Mouse (Mus musculus) lung, embryonic 16.5 days (tissue): ENCODE data around the gene Nin. TPM values are rescaled to one million over a fixed set of nuclear protein-coding genes. Genes with fewer than 3 reads are reported as not detected.

Source experiments
- ATAC-seq: fragments of 200-750 bp; cut with Nextera tagmentation; 2 replicates; pipeline ENCODE4 v1.8.0; 2017; ENCODE audit warnings: low read depth, mild to moderate bottlenecking, moderate library complexity
- H3K27ac ChIP-seq: fragments of 300-500 bp; sonication (generic); 2 replicates; pipeline ENCODE4 v1.5.1; 2014; ENCODE audit warnings: mild to moderate bottlenecking, control low read depth, low read length
- H3K27me3 ChIP-seq: fragments of 300-500 bp; sonication (generic); 2 replicates; pipeline ENCODE4 v1.6.1; 2014; ENCODE audit warnings: low read depth, low read length, mixed read lengths; ENCODE audit not compliant: control insufficient read depth, insufficient read depth
- H3K36me3 ChIP-seq: fragments of 300-500 bp; sonication (generic); 2 replicates; pipeline ENCODE4 v1.6.1; 2014; ENCODE audit warnings: low read length; ENCODE audit not compliant: control insufficient read depth, insufficient read depth
- H3K4me1 ChIP-seq: fragments of 300-500 bp; sonication (generic); replicated peaks from 2 replicates; pipeline ENCODE4 v1.6.1; 2014; ENCODE audit warnings: low read length, mixed read lengths; ENCODE audit not compliant: control insufficient read depth, insufficient read depth
- H3K4me2 ChIP-seq: fragments of 300-500 bp; sonication (generic); 2 replicates; pipeline ENCODE4 v1.6.1; 2014; ENCODE audit warnings: low read depth, low read length, control low read depth
- H3K4me3 ChIP-seq: fragments of 300-500 bp; sonication (generic); 2 replicates; pipeline ENCODE4 v1.5.1; 2014; ENCODE audit warnings: mild to moderate bottlenecking, low read length, control low read depth
- H3K9ac ChIP-seq: fragments of 300-500 bp; sonication (generic); 2 replicates; pipeline ENCODE4 v1.6.1; 2014; ENCODE audit warnings: low read length, control low read depth
- H3K9me3 ChIP-seq: fragments of 300-500 bp; sonication (generic); 2 replicates; pipeline ENCODE4 v1.6.1; 2016; ENCODE audit warnings: low read length; ENCODE audit not compliant: control insufficient read depth
- WGBS: fragments of 180-500 bp; shearing (Covaris S2); extraction: QIAGEN DNeasy Blood & Tissue Kit; methylation state at CpG from one replicate; pipeline ENCODE4 v1.1.7; 2014; 5-methylcytosine and 5-hydroxymethylcytosine counted together
- polyA plus RNA-seq: library from polyadenylated mRNA; unstranded; fragments of >200 nt; fragmentation: Nextera tagmentation; extraction: Ambion mirVana; gene quantifications from 2 replicates; pipeline ENCODE4 v1.2.1, GENCODE M21; 2015

Nin gene
- polyA plus RNA-seq, 1 experiment from 2014 or later, result 11.8 TPM

DNA sequence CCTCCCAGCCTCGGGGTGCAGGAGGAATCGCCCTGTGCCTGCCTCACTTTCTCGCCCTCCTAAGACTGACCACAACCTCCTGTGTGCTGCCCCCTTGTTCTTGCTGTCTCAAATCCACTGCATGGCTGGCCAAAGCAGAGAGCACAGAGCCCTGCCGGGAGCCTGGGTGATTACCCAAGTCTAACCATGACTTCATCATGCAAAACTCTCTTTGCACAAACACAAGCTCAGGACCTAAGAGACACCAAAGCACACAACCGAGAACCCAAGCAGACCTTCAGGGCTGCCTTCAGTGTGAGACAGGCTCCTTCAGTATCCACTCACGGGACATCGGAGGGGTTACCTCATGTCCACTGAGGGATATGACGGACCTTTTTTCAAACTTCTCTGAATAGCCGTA lies 31.0 kb downstream of the Nin start:
- no peaks in the 10 kb centered on the region for H3K27me3 ChIP-seq
- H3K4me1 ChIP-seq, result peaks cover 3% of the 10 kb centered on the region; the same call in 1 of the 2 replicates
- WGBS, result 71% methylated on average over 9 of the region's 9 CpGs
- H3K27ac ChIP-seq, result no peak overlapping the region
- H3K36me3 ChIP-seq, result no peaks in the 10 kb centered on the region
- ATAC-seq, result no peak
- no peak overlapping the region for H3K4me2 ChIP-seq
- no peak overlapping the region for H3K4me3 ChIP-seq
- H3K9me3 ChIP-seq, result no peaks in the 10 kb centered on the region
- H3K9ac ChIP-seq, result no peak overlapping the region

DNA sequence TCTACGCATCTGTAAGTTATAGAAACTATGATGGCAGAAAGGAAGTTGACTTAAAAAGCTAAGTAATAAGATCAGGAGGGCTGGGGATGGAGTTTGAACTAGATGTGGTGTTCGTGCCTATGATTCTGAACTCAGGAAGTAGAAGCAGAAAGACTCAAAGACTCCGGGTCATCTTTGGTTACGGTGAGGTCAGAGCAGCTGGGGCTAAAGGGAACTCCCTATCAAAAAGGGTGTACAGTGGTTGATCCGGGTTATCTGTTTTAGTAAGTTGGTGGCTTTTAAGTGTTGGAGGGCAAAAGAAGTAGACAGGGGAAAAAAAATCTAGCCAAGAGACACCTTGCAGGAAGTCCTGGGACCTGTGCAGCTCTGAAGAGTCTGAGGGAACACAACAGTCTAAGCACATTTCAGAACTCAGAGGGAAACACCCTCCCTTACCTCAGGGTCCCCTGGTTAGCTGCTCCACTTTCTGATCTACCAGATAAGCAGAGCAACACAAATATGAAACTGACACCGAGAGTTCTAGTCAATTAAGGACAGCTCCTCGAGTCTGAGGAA lies 35.0 kb downstream of the Nin start:
- no peak for ATAC-seq

DNA sequence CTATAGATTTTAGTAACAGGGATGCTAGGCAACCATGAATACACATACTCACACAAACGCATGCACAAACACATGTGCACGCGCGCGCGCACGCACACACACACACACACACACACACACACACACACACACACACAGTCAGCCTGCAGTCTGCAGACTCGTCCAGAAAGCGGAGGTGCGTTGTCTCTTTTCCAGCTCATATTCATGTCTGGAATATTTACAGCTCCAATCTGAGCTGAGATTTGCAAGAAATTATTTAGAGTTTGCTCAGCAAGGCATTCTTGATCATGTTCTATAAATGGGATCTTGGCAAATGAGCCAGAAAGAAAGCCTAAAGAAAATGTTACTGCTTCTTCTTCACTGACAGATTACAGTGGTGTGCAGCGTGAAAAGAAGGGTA lies 37.0 kb downstream of the Nin start:
- Histone ChIP-seq H3K36me3 (0 out of 2 replicates have a peak, but pooled peaks cover 2% of the 10 kb centered on the region), H3K9ac (no peak overlapping the region), H3K4me3 (no peak overlapping the region), H3K27me3 (no peaks in the 10 kb centered on the region), H3K9me3 (no peaks in the 10 kb centered on the region), H3K4me2 (no peak overlapping the region), H3K27ac (no peak overlapping the region), H3K4me1 (no peaks in the 10 kb centered on the region)
- ATAC-seq, result no peak
- 92% methylated on average over 11 of the region's 11 CpGs for WGBS

More for the DNA sequence above, 35.0 kb downstream of the Nin start:
- WGBS, result 79% methylated on average over 7 of the region's 7 CpGs
- no peaks in the 10 kb centered on the region for H3K27me3 ChIP-seq
- no peak overlapping the region for H3K4me3 ChIP-seq
- peaks cover 3% of the 10 kb centered on the region; the same call in 1 of the 2 replicates for H3K4me1 ChIP-seq
- no peak overlapping the region for H3K4me2 ChIP-seq
- H3K9ac ChIP-seq, result no peak overlapping the region
- 0 out of 2 replicates have a peak, but pooled peaks cover 2% of the 10 kb centered on the region for H3K36me3 ChIP-seq
- H3K27ac ChIP-seq, result no peak overlapping the region
- no peaks in the 10 kb centered on the region for H3K9me3 ChIP-seq

DNA sequence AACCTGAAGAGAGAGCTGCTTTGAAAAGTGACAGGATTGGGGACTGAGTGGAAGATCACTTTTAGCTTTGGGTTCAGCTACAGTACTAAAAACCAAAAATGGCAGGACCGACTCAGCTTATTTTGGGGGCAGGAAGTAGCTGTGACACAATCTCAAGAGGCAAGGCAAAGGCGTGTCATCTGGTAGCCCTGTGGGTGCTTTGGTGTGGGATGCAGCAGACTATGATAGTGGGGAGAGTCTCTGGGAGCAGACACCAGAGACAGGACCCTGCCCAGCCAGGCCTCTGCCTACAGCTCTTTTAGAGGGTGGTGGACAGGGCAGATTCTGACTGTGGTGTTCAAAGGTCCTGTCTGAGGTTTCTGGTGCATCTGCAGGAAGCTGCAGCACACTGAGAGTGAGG lies 38.5 kb downstream of the Nin start:
- Histone ChIP-seq H3K4me3 (no peak overlapping the region), H3K9me3 (no peaks in the 10 kb centered on the region), H3K27me3 (no peaks in the 10 kb centered on the region), H3K36me3 (0 out of 2 replicates have a peak, but pooled peaks cover 2% of the 10 kb centered on the region), H3K4me2 (no peak overlapping the region), H3K9ac (no peak overlapping the region), H3K4me1 (0 out of 2 replicates have a peak, but pooled peaks cover 2% of the 10 kb centered on the region), H3K27ac (no peak overlapping the region)
- ATAC-seq, result no peak
- 69% methylated on average over 2 of the region's 2 CpGs for WGBS

DNA sequence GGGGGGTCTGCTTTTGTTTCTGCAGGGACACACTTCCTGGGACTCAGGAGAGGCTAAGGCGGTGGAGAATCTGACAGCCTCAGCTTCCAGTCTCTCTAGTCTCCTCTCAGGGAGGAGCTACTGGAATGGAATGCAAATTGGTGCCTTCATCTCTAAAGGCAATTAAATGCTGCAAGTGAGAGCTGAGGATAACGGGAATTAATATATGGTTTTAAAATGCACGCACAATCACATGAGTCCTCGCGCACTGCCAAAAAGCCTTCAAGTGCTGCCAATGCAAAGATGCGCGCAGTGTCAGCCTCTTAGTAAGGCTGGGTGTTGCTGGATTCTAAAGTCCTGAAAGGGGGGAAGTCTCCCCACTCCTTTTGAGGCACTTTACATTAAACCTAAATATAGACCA lies 42.6 kb downstream of the Nin start:
- Histone ChIP-seq H3K36me3 (0 out of 2 replicates have a peak, but pooled peaks cover 2% of the 10 kb centered on the region), H3K4me2 (no peak overlapping the region), H3K9me3 (no peaks in the 10 kb centered on the region), H3K27me3 (no peaks in the 10 kb centered on the region), H3K4me1 (peaks cover 2% of the 10 kb centered on the region; the same call in 1 of the 2 replicates), H3K9ac (no peak overlapping the region), H3K4me3 (no peak overlapping the region), H3K27ac (no peak overlapping the region)
- no peak for ATAC-seq
- WGBS, result 63% methylated on average over 7 of the region's 7 CpGs

DNA sequence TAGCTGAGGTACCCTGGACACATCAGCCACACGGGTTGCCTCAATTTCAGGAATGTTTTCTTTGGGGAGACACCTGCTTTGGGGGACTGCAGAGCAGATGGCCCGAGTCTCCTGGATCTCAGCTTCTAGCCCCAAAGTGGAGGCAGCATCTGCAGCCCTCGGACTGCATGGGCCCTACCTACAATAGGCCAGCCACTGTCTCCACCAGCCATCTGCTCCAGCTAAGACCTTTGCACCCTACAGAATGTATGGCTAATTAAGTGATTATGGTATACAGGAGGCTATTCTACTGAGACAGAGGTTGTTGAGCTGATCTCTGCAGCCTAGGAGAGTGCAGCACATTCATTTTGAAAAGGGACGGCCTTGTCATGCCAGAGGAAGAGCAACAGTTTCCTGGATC lies 43.2 kb downstream of the Nin start:
- Histone ChIP-seq H3K27me3 (no peaks in the 10 kb centered on the region), H3K27ac (no peak overlapping the region), H3K4me1 (peaks cover 2% of the 10 kb centered on the region; the same call in 1 of the 2 replicates), H3K9ac (no peak overlapping the region), H3K36me3 (no peaks in the 10 kb centered on the region), H3K4me3 (no peak overlapping the region), H3K9me3 (no peaks in the 10 kb centered on the region), H3K4me2 (no peak overlapping the region)
- no peak for ATAC-seq
- 60% methylated on average over 4 of the region's 4 CpGs for WGBS

DNA sequence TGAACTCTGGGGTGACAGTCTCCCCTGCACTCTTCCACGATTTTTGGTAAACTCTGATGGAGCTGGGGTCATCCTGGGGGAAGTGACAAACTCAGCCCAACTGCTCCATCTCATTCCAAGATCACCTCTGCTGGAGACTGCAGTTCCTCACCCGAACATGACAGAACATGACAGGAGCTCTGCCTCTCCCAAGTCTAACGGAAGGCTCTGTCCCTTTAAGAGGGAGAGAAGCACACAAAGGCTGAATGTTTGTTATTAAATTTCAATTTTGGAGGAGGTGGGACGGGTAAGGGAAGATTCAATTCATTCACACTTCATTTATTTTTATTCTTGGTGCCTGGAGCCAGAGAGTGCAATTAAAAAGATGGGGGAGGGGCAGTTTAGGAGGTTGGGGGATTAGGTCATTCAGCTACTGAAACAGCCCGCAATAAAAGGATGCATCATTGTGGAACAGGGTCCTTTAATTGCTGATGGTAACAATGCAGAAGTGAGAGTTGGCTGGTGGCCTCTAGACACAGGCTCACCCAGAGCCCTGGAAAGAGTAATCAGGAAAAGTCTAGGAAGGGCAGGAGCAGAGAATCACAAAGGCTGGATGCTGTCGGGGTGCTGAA lies 44.8 kb downstream of the Nin start:
- H3K9me3 ChIP-seq, result no peaks in the 10 kb centered on the region
- H3K36me3 ChIP-seq, result no peaks in the 10 kb centered on the region
- peak; percentile 28; the same call in 1 of the 2 replicates for ATAC-seq
- peaks cover 2% of the 10 kb centered on the region; the same call in 1 of the 2 replicates for H3K4me1 ChIP-seq
- WGBS, result 31% methylated on average over 6 of the region's 6 CpGs
- H3K4me2 ChIP-seq, result no peak overlapping the region
- no peak overlapping the region for H3K4me3 ChIP-seq
- H3K27ac ChIP-seq, result no peak overlapping the region
- H3K9ac ChIP-seq, result no peak overlapping the region
- no peaks in the 10 kb centered on the region for H3K27me3 ChIP-seq

DNA sequence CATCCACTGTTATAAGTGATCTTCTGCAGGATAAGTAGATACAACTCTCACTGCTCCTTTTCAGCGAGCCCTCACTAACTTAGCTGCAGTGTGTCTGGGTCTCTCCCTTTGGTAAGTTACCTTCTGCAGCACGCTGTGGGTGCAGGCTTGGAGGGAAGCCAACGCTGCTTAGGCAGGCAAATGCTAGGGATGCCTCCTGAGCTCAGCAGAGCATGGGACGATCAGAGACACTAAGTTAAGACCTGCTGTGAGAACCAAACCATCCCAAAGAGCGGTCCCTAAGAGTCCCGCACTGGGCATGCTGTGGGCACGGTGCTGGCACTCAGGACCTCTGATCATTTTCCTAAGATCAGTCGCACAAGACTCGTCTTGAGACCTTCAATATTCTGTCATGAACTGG lies 45.7 kb downstream of the Nin start:
- H3K4me2 ChIP-seq, result no peak overlapping the region

DNA sequence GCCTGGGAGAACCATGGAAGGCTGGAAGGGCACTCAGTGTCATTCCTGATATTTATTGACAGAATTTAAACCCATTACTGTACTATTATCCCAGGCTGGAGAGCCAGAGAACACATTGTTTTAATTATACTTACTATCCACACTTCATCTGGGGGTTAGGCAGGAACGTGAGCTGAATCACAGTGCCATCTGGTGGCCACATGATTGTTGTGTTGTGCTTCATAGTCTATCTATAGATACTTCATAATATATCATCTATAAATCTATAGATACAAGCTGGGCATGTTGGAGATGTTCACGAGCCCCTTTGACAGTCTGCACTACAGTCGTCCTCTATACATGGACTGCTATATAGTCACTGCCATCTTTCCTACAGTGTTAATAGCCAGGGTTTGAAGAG lies 51.4 kb downstream of the Nin start:
- Histone ChIP-seq H3K4me2 (no peak overlapping the region), H3K4me1 (no peaks in the 10 kb centered on the region), H3K27me3 (no peaks in the 10 kb centered on the region), H3K36me3 (peaks cover 4% of the 10 kb centered on the region; the same call in 1 of the 2 replicates), H3K9me3 (no peaks in the 10 kb centered on the region), H3K4me3 (no peak overlapping the region), H3K27ac (no peak overlapping the region), H3K9ac (no peak overlapping the region)
- no peak for ATAC-seq
- WGBS, result 33% methylated on average over 3 of the region's 3 CpGs

More for the DNA sequence above, 45.7 kb downstream of the Nin start:
- no peak overlapping the region for H3K4me3 ChIP-seq
- ATAC-seq, result no peak
- no peak overlapping the region for H3K9ac ChIP-seq
- no peaks in the 10 kb centered on the region for H3K27me3 ChIP-seq
- H3K27ac ChIP-seq, result no peak overlapping the region
- H3K4me1 ChIP-seq, result peaks cover 2% of the 10 kb centered on the region; the same call in 1 of the 2 replicates
- H3K36me3 ChIP-seq, result no peaks in the 10 kb centered on the region
- H3K9me3 ChIP-seq, result no peaks in the 10 kb centered on the region
- WGBS, result 76% methylated on average over 9 of the region's 9 CpGs
